Mouse (Mus musculus) kidney, embryonic 14.5 days (tissue): ENCODE measurements around the gene 2310011J03Rik. TPM values are rescaled to one million over a fixed set of nuclear protein-coding genes. Genes with fewer than 3 reads are reported as not detected.

Source experiments
- ATAC-seq: fragments of 200-750 bp; cut with Nextera tagmentation; 2 replicates; pipeline ENCODE4 v1.8.0; 2017; ENCODE audit warnings: moderate number of reproducible peaks, mild to moderate bottlenecking, moderate TSS enrichment, moderate library complexity; ENCODE audit not compliant: low FRiP score, low TSS enrichment
- H3K27ac ChIP-seq: fragments of 300-500 bp; sonication (generic); 2 replicates; pipeline ENCODE4 v1.5.1; 2014; ENCODE audit warnings: low read depth, mild to moderate bottlenecking, low read length, moderate library complexity, mixed read lengths
- H3K27me3 ChIP-seq: fragments of 300-500 bp; sonication (generic); 2 replicates; pipeline ENCODE4 v1.6.1; 2014; ENCODE audit warnings: mild to moderate bottlenecking, low read length; ENCODE audit not compliant: control insufficient read depth, insufficient read depth
- H3K36me3 ChIP-seq: fragments of 300-500 bp; sonication (generic); 2 replicates; pipeline ENCODE4 v1.6.1; 2014; ENCODE audit warnings: low read length, mixed read lengths; ENCODE audit not compliant: control insufficient read depth, insufficient read depth
- H3K4me1 ChIP-seq: fragments of 300-500 bp; sonication (generic); 2 replicates; pipeline ENCODE4 v1.6.1; 2014; ENCODE audit warnings: low read length, mixed read lengths; ENCODE audit not compliant: control insufficient read depth, insufficient read depth
- H3K4me2 ChIP-seq: fragments of 300-500 bp; sonication (generic); replicated peaks from 2 replicates; pipeline ENCODE4 v1.6.1; 2014; ENCODE audit warnings: low read depth, mild to moderate bottlenecking, low read length
- H3K4me3 ChIP-seq: fragments of 300-500 bp; sonication (generic); 2 replicates; pipeline ENCODE4 v1.5.1; 2014; ENCODE audit warnings: mild to moderate bottlenecking, low read length
- H3K9ac ChIP-seq: fragments of 300-500 bp; sonication (generic); 2 replicates; pipeline ENCODE4 v1.6.1; 2014; ENCODE audit warnings: low read depth, mild to moderate bottlenecking, low read length, moderate library complexity
- H3K9me3 ChIP-seq: fragments of 300-500 bp; sonication (generic); 2 replicates; pipeline ENCODE4 v1.6.1; 2016; ENCODE audit warnings: low read length; ENCODE audit not compliant: control insufficient read depth
- WGBS: fragments of 180-500 bp; shearing (Covaris S2); extraction: QIAGEN DNeasy Blood & Tissue Kit; methylation state at CpG from one replicate; pipeline ENCODE4 v1.1.7; 2014; 5-methylcytosine and 5-hydroxymethylcytosine counted together
- polyA plus RNA-seq: library from polyadenylated mRNA; unstranded; fragments of >200 nt; fragmentation: Nextera tagmentation; extraction: Ambion mirVana; gene quantifications from 2 replicates; pipeline ENCODE4 v1.2.1, GENCODE M21; 2014

The 2310011J03Rik gene
- polyA plus RNA-seq, 1 experiment from 2014 or later, result 40.5 TPM

DNA sequence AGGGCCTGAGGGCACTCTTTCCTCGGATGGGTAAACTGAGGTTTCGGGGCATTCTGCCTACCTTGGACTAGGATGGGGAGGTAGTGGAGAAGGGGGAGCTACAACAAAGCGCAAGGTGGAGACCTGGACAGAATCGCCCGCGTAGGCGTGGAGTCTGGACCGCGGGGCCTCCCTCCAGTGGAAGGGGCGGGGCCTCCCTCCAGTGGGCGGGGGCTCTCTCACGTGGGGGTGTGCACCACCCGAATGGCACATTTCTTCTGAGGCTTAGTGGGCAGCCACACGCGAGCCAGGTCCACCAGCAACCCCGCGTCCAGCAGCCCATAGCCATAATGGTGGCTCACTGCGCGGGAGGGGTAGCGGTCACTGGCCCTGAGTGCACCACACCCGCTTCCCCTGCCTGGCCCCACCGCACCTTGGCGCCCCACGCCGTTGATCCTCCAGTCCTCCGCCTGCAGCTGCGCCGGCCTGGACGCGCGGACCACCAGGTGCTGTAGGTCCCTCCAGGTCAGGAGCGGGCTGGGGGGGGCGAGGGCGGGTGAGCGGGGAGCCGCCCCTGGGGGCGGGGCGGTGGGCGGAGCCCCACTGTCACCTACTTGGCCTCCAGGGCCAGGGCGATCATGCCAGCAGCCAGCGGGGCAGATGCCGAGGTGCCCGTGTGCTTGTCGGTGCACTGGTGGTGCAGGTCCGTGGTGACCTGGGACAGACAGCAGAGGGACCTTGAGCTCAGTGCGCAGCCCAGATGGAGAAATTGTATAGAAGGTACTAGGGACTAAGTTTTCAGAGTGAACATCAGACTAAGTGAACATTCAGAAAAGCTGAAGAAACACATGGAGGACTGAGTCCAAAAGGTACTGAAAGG is 3.2 kb upstream of the 2310011J03Rik start:
- peak; percentile 53 for ATAC-seq
- peak overlapping the region; percentile 56 for H3K4me3 ChIP-seq
- H3K27me3 ChIP-seq, result no peaks in the 10 kb centered on the region
- WGBS, result 2% methylated on average over 45 of the region's 46 CpGs
- H3K4me2 ChIP-seq, result peak overlapping the region; percentile 97
- H3K9ac ChIP-seq, result peak overlapping the region; percentile 66
- H3K36me3 ChIP-seq, result 0 out of 2 replicates have a peak, but pooled peaks cover 4% of the 10 kb centered on the region
- H3K9me3 ChIP-seq, result no peaks in the 10 kb centered on the region
- no peak overlapping the region; the same call in 1 of the 2 replicates for H3K27ac ChIP-seq
- H3K4me1 ChIP-seq, result peaks cover 18% of the 10 kb centered on the region

DNA sequence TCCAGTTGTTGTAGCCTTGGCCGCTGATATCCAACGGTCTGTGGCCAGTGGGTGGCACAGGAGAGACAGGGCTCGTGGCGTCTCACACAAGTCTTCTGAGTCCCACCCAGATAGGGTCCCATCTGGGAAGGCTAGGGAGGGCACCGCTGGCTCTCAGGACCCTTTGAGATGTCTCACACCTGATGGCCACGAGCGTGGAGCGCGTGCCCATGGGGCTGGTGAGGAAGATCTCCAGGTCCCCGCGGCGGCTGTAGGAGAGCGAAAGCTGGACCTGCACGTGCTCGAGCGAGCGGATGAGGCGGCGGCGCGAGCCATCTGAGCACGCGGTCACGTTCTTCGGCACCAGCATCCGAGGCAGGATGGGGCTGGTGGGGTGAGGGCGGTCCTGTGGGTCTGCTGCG is 2.5 kb upstream of the 2310011J03Rik start:
- ATAC-seq, result peak; percentile 7; the same call in 1 of the 2 replicates
- Histone ChIP-seq H3K9me3 (no peaks in the 10 kb centered on the region), H3K36me3 (0 out of 2 replicates have a peak, but pooled peaks cover 8% of the 10 kb centered on the region), H3K4me2 (peak overlapping the region; percentile 97), H3K9ac (peak overlapping the region; percentile 66), H3K4me3 (peak overlapping the region; percentile 56), H3K27ac (no peak overlapping the region; the same call in 1 of the 2 replicates), H3K27me3 (no peaks in the 10 kb centered on the region; the same call in 1 of the 2 replicates), H3K4me1 (peaks cover 18% of the 10 kb centered on the region)
- 8% methylated on average over 28 of the region's 28 CpGs for WGBS

DNA sequence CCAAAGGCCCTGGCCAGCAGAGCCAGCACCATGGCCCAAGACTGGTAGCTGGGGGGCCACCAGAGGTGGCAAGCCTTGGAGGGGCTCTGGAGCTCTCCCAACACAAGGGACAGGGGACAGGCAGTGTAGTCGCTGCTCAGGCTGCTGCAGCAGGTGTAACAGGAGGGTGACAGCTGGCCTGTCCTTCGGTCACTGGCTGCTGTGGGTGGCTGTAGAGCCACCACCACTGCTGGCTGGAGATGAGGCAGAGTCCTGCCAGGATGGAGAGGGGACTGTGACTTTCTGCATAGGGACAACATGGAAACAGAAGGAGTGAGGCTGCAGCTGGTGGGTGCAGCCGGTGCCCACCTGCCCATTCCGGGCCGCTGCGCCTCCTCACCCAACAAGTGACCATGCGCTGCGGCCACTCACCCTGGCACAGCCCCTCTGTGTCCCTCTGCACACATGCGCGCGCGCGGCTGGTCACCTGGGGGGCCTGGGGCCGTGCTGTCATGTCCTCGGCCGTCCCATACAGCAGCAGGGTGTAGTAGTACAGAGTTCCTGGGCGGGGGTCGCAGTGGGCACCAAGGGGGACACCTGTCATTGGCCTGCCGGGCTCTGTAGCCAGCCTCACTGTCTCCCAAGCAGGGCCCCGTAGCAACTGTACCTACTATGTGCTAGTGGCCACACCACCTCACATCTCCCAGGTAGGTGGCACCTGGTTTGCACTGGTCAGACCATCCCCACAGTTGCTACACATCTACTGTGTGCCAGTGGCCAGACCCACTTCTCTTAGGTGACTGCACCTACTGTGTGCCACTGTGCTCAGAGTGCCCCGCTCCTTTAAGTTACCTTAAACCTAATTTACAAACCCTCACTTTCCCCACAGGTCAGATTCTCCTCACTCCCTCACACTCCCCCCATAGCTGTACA is 1.6 kb upstream of the 2310011J03Rik start:
- Histone ChIP-seq H3K36me3 (peaks cover 11% of the 10 kb centered on the region; the same call in 1 of the 2 replicates), H3K4me3 (peak overlapping the region; percentile 56), H3K9ac (no peak overlapping the region), H3K27ac (no peak overlapping the region), H3K4me2 (peak overlapping the region; percentile 97), H3K4me1 (peaks cover 18% of the 10 kb centered on the region), H3K27me3 (peaks cover 8% of the 10 kb centered on the region; the same call in 1 of the 2 replicates), H3K9me3 (no peaks in the 10 kb centered on the region)
- ATAC-seq, result no peak
- 92% methylated on average over 21 of the region's 21 CpGs for WGBS

DNA sequence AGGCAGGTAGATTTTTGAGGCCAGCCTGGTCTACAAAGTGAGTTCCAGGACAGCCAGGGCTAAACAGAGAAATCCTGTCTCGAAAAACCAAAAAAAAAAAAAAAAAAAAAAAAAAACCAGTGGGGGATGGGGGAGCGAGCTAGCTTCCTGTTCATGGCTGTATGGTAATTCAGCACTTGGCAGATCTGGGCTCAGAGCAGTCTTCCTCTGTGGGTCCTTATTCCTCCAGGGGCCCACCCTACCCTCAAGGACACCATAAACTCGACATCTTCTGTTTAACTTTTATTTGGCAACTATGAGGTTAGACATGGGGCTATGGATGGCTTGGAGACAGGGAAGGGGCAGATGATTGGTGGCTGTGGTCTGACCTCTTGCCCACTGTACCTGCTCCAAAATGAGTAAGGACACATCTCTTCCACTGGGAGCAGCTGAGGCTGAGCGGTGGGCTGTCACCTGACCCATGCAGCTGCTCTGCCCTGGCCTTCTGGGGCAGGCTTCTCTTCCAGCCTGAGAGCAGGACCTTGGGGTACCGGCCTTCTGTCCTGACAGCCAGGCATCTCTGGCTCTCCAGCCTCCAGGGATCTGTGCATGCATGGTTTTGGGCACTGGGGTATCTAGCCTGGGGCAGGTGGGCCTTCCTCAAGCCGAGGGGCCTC is 805 bp upstream of the 2310011J03Rik start:
- Histone ChIP-seq H3K36me3 (peaks cover 11% of the 10 kb centered on the region; the same call in 1 of the 2 replicates), H3K4me3 (no peak overlapping the region), H3K4me1 (peaks cover 18% of the 10 kb centered on the region), H3K9me3 (no peaks in the 10 kb centered on the region), H3K27ac (no peak overlapping the region), H3K4me2 (no peak overlapping the region), H3K9ac (no peak overlapping the region), H3K27me3 (peaks cover 16% of the 10 kb centered on the region)
- ATAC-seq, result no peak
- 74% methylated on average over 6 of the region's 6 CpGs for WGBS

DNA sequence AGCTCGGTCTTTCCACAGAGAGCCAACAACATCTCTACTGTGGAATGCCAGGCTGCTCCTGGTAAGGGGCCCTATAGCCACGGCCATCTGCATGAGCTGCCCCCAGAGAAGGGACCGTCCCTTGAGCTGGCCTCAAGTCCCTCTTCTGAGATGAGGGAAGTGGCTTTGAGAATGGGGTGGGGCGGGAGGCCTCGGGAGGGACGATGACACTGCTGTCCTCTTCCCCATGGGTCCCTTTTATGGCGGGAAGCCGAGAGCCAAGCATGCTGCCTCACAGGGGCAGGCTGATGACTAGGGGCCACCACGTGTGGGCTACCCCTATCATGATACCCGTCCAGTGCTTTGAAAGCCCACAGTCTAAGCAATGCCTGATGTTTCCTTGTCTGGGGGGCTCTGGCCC is 3.3 kb downstream of the 2310011J03Rik start:
- Histone ChIP-seq H3K9ac (no peak overlapping the region), H3K4me1 (peaks cover 9% of the 10 kb centered on the region), H3K4me3 (no peak overlapping the region), H3K9me3 (no peaks in the 10 kb centered on the region), H3K27me3 (peaks cover 57% of the 10 kb centered on the region), H3K4me2 (no peak overlapping the region), H3K27ac (no peak overlapping the region), H3K36me3 (peaks cover 11% of the 10 kb centered on the region; the same call in 1 of the 2 replicates)
- 40% methylated on average over 10 of the region's 10 CpGs for WGBS
- ATAC-seq, result no peak

DNA sequence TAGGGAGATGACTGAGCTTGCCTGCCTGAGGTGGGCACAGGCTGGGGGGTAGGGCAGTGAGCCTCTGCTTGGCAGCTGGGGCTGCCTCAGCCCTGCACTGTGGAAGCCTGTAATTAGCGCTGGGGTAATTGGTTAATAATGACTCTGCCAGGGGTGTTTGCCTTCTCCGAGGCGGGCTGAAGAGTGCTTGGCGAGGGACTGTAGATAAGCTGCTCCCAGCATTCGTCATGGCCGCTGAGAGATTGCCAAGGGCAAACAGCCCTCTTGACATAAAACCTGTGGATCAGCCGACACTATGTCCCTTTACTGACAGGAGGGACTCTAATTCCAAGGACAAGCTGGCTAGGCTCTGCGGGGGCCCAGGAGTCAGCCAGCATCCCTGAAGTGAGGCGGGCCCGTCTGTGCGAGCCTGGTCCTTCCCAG is 4.0 kb downstream of the 2310011J03Rik start:
- Histone ChIP-seq H3K36me3 (peaks cover 11% of the 10 kb centered on the region; the same call in 1 of the 2 replicates), H3K27ac (no peak overlapping the region), H3K9ac (no peak overlapping the region), H3K4me1 (peaks cover 9% of the 10 kb centered on the region), H3K4me2 (no peak overlapping the region), H3K4me3 (no peak overlapping the region), H3K9me3 (no peaks in the 10 kb centered on the region), H3K27me3 (peaks cover 64% of the 10 kb centered on the region)
- 20% methylated on average over 11 of the region's 11 CpGs for WGBS
- ATAC-seq, result no peak

DNA sequence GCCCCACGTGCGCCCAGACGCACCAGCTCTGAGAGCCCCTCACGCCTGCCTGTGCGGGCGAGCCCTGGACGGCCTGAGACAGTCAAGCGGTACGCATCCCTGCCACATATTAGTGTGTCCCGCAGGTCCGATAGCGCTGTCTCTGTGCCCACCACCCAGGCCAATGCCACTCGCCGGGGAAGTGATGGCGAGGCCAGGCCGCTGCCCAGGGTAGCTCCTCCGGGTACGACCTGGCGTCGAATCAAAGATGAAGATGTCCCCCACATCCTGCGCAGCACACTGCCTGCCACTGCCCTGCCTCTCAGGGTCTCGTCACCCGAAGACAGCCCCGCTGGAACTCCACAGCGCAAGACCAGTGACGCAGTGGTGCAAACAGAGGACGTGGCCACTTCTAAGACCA is 5.0 kb downstream of the 2310011J03Rik start:
- Histone ChIP-seq H3K27ac (no peak overlapping the region), H3K9ac (no peak overlapping the region), H3K4me2 (no peak overlapping the region), H3K36me3 (peaks cover 11% of the 10 kb centered on the region; the same call in 1 of the 2 replicates), H3K27me3 (peaks cover 68% of the 10 kb centered on the region), H3K4me3 (no peak overlapping the region), H3K4me1 (peaks cover 6% of the 10 kb centered on the region), H3K9me3 (no peaks in the 10 kb centered on the region)
- 42% methylated on average over 27 of the region's 27 CpGs for WGBS
- no peak for ATAC-seq

DNA sequence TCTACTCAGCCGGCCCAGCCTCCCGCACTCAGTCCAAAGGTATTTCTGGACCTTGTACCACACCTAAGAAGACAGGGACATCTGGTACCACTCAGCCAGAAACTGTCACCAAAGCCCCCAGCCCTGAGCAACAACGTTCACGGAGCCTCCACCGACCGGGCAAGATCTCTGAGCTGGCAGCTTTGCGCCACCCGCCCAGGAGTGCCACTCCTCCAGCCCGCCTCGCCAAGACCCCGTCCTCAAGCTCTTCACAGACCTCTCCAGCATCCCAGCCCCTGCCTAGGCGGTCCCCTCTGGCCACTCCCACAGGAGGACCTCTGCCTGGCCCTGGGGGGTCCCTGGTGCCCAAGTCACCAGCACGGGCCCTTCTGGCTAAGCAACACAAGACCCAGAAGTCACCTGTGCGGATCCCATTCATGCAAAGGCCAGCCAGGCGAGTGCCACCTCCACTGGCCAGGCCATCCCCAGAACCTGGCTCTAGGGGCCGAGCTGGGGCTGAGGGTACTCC is 5.8 kb downstream of the 2310011J03Rik start:
- H3K27ac ChIP-seq, result no peak overlapping the region
- H3K4me3 ChIP-seq, result no peak overlapping the region
- no peaks in the 10 kb centered on the region for H3K9me3 ChIP-seq
- WGBS, result 54% methylated on average over 16 of the region's 16 CpGs
- H3K27me3 ChIP-seq, result peaks cover 70% of the 10 kb centered on the region
- H3K4me2 ChIP-seq, result no peak overlapping the region
- no peak overlapping the region for H3K9ac ChIP-seq
- no peak for ATAC-seq
- peaks cover 4% of the 10 kb centered on the region for H3K4me1 ChIP-seq
- H3K36me3 ChIP-seq, result peaks cover 11% of the 10 kb centered on the region; the same call in 1 of the 2 replicates
